Mouse (Mus musculus) central nervous system, embryonic 14 days (tissue): ENCODE data around the gene Acsl5. TPM values are rescaled to one million over a fixed set of nuclear protein-coding genes. Genes with fewer than 3 reads are reported as not detected.

ENCODE experiments used
- polyA plus RNA-seq: library from polyadenylated mRNA; depleted of rRNA; stranded (reverse); fragments of >200 nt; gene quantifications from 2 replicates; pipeline ENCODE4 v1.2.3, GENCODE M21; 2012; rRNA removed

Gene Acsl5
- polyA plus RNA-seq = 6.5 and 8.5 TPM in 2 replicates

DNA sequence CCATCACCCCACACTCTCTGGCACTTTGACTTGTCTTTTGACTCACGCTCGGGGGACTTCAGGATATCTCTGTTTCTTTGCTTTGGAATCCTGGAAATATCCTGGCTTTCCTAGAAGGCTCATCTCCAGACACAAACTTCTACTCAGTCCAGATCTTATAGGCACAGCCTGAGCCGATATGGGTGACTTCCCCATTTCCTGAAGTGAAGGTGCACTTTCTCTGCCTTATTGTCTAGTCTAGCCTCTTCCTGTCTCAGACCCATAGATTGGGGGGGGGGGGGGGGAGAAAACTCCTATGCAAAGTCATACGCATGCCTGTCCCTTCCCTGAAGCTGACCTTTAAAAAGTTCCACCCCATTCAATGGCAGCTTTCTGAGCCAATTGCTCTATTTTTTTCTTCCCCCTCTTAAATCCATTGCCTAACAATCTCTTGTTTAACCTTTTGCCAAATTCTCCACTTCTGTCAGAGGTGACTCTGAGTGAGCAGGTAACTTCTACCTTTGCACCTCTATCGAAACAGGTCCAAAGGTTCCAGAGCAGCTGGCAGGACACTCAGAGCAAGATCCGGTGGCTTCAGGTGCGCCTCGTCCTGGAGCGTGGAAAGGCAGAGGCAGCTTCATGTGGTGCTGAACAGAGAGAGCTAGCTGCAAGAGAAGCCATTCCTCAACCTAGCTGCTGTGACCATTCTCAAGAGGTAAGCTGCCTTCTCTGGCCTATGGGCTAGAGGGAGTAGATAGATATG is at the start of gene Acsl5:
Gene Acsl5, plus strand, starts transcription at position 556 of the 742 bp plus-strand sequence.

DNA sequence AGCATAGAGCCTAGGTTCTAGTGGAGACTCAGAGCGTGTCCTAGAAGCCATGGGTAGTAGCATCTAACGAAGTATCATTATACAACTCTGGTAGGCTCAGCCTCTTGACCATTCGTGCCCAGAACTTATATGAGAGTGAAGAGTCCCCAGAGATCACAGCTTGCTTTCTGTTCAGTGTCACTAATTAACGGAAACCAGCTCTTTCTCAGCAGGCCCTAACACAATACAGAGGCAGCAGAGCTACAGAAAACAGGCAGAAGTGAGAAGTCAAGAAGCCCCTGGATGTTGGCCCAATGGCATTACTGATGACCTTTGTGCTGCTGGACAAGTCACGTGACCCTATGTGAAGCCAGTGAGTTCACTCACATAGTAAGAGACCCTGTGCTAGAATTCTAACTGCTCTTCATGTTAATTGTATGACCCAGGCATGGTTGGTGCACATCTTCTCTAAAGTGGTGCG is 10.5 kb upstream of the Acsl5 start, which contains the start of gene Gucy2g:
Gene Gucy2g, minus strand, starts transcription at position 51 of the 460 bp plus-strand sequence.

DNA sequence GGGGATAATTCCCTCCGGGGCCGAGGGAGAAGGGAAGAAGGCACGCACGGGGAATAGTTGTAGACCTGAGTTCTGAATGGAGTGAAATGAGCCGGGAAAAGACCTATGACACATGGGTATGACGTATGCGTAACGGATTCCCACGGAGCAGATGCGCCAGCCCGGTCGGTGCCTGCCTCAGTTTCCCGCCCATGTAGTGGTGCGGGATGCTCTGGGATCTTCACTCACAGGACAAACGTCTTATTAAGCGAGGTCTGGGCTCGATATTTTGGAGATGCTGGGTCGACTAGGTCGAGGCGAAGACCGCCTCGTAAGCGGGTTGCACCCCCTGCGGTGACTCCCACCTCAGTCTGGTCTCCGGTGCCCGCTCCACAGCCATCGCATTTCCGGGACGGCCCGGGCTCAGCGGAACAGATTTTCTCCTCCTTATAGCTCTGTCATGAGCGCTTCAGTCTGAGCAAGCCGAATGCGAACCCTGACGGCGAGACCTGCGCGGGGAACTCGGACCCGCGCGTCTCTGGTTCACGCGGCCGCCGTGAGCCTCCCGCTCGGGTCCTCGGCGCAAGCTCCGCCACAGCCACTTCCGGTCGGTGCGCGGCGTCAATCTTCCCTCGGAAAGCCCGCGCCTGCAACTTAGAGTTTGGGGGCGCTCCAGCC is 63.8 kb downstream of the Acsl5 start, which contains the start of gene Zdhhc6:
Gene Zdhhc6, minus strand, starts transcription at position 581 of the 657 bp plus-strand sequence.

DNA sequence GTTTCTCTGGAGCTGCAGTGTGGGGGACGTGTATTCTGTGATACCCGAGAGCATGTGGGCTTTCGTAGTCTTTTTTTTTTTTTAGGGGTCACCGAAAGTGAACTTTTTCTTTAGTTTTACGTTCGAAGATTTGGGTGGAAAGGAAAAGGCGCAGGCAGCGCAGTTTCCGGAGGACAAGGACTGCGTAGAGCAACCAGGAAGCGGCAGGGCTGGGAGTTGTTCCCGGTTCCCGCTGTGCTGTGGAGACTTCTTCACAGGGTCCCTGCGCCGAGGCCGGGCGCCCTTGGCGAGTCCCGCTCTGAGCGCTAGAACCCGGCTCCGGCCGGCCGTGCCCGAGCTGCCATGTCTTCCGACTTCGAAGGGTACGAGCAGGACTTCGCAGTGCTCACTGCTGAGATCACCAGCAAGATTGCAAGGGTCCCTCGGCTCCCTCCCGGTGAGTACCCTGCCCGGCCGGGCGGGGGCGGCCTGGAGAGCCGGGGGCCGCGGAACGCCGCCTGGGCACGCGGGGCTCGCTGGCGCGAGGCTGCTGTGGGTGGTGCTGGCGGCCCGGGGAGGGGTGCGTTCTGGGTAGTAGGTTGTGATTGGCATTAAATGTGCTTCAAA is 64.5 kb downstream of the Acsl5 start, which contains the start of gene Vti1a:
Gene Vti1a, plus strand, starts transcription at position 187 of the 606 bp plus-strand sequence.

Other genes starting within 250 kb of the Acsl5 start
- gene Gpam, start 124.7 kb upstream of the Acsl5 start, polyA plus RNA-seq = 22.2 and 23.3 TPM in 2 replicates
- 0.18 and 1.9 TPM in 2 replicates for gene Tectb, start 71.2 kb upstream of the Acsl5 start, polyA plus RNA-seq
- gene Gucy2g, start 10.7 kb upstream of the Acsl5 start, polyA plus RNA-seq = 0.13 TPM in 1 of 2 replicates, not detected in the other
- gene Zdhhc6, start 64.1 kb downstream of the Acsl5 start, polyA plus RNA-seq = 25.4 and 27.7 TPM in 2 replicates
- gene Vti1a, start 64.4 kb downstream of the Acsl5 start, polyA plus RNA-seq = 16.6 and 18.7 TPM in 2 replicates